Mouse (Mus musculus) left cerebral cortex, postnatal 25 days (tissue): ENCODE measurements at regions not wholly inside any gene's neighbourhood (a gene's known extent, or its start where the extent isn't known, plus 50 kb on each side); places are given as distances from the start of the nearest gene placed in this dataset.

Experiments used
- DNase-seq, 2 experiments: peaks; one replicate each; pipeline ENCODE4 v3.0.0; 2022; ENCODE audit warnings: low spot score in 2 of 2, mixed read lengths in 1 of 2
- intact Hi-C: fragments of 180-260 bp; cut with DNase I; formaldehyde crosslinking; loops from one replicate; pipeline ENCODE4 v1.15.1; 2025

- intact Hi-C loops, result no loop called here
- DNase-seq, result peak in 1 of 2 experiments; percentile 53
These were observed 123.5 kb downstream of the Ly86 start for GRCm38 (mm10) chr13:37468304-37469178.

GRCm38 (mm10) chr13:37470230-37470907, 125.4 kb downstream of the Ly86 start:
- intact Hi-C loops, result no loop called here
- no peak for DNase-seq

- DNase-seq, result no peak
- intact Hi-C loops, result no loop called here
These were observed 128.4 kb downstream of the Ly86 start for GRCm38 (mm10) chr13:37473359-37473758.

- intact Hi-C loops, result no loop called here
- no peak for DNase-seq
These were observed 130.8 kb downstream of the Ly86 start for GRCm38 (mm10) chr13:37475804-37476203.

GRCm38 (mm10) chr13:37476256-37477053, 131.4 kb downstream of the Ly86 start:
- intact Hi-C loops, result no loop called here
- DNase-seq, result no peak

GRCm38 (mm10) chr13:37477342-37477741, 132.3 kb downstream of the Ly86 start:
- DNase-seq, result no peak
- intact Hi-C loops, result no loop called here

- intact Hi-C loops, result no loop called here
- DNase-seq, result no peak
These were observed 132.9 kb downstream of the Ly86 start for GRCm38 (mm10) chr13:37477749-37478548.

- intact Hi-C loops, result no loop called here
- no peak for DNase-seq
These were observed 134.2 kb downstream of the Ly86 start for GRCm38 (mm10) chr13:37479182-37479691.

- intact Hi-C loops, result no loop called here
These were observed 136.5 kb downstream of the Ly86 start for GRCm38 (mm10) chr13:37481514-37481913.

GRCm38 (mm10) chr13:37482038-37482437, 137.0 kb downstream of the Ly86 start:
- no peak for DNase-seq
- intact Hi-C loops, result no loop called here

More at GRCm38 (mm10) chr13:37481514-37481913, 136.5 kb downstream of the Ly86 start:
- no peak for DNase-seq

- intact Hi-C loops, result no loop called here
These were observed 137.6 kb downstream of the Ly86 start for GRCm38 (mm10) chr13:37482589-37482988.

GRCm38 (mm10) chr13:37483010-37483855, 138.2 kb downstream of the Ly86 start:
- intact Hi-C loops, result no loop called here
- peak in 1 of 2 experiments; percentile 36 for DNase-seq

More at GRCm38 (mm10) chr13:37482589-37482988, 137.6 kb downstream of the Ly86 start:
- peak; percentile 42 to 50 for DNase-seq

GRCm38 (mm10) chr13:37484631-37485030, 139.6 kb downstream of the Ly86 start:
- intact Hi-C loops, result no loop called here
- DNase-seq, result no peak

- intact Hi-C loops, result no loop called here
- no peak for DNase-seq
These were observed 147.3 kb downstream of the Ly86 start for GRCm38 (mm10) chr13:37492115-37493001.

GRCm38 (mm10) chr13:37493331-37493730, 148.3 kb downstream of the Ly86 start:
- no peak for DNase-seq
- intact Hi-C loops, result no loop called here

- intact Hi-C loops, result no loop called here
- DNase-seq, result no peak
These were observed 150.4 kb downstream of the Ly86 start for GRCm38 (mm10) chr13:37495272-37495932.

GRCm38 (mm10) chr13:37497986-37498385, 153.0 kb downstream of the Ly86 start:
- intact Hi-C loops, result no loop called here
- DNase-seq, result no peak
